Mouse (Mus musculus) layer of hippocampus, adult 8-10 months (tissue): ENCODE results near the gene Ptpre. TPM values are rescaled to one million over a fixed set of nuclear protein-coding genes. Genes with fewer than 3 reads are reported as not detected.
"Not testable (repeated sequence)": the region's sequence is repeated elsewhere in the genome, so short reads cannot be mapped to it uniquely, and the experiment has no call there.

Experiments
- DNase-seq, 2 experiments: peaks; one replicate each; pipeline ENCODE4 v3.0.0; 2022; ENCODE audit warnings: low spot score in 2 of 2
- total RNA-seq, 4 experiments: library from RNA; stranded (reverse); gene quantifications; 2 replicates each; pipeline ENCODE4 v1.2.4; 2022

Gene Ptpre
- total RNA-seq, 4 experiments from 2014 or later = 49.5 to 52.8 (median 51.5) TPM

GRCm38 (mm10) chr7:135641698-135642507 lies 104.6 kb downstream of the Ptpre start:
- DNase-seq = peak; percentile 72 to 77

GRCm38 (mm10) chr7:135644452-135644851 lies 107.2 kb downstream of the Ptpre start:
- DNase-seq = no peak

DNA sequence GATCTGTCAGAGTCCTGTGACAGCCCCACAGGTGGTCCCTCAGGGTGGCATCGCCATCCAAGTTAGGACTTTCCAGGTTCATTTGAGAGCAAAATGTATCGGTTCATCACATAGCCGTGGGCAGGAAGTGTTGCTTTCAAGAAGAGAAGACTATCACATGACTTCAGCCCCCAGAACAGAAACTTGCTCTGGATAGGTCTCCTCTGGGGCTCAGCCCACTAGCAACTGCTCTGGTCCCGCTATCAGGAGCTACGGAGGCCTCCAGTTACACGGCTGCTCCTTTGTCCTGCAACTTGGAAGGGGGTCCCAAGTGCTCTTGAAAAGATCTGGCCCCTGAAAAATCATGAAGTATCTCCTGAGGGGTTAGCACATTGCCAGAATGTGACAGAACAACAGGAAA lies 109.7 kb downstream of the Ptpre start:
- DNase-seq = no peak

DNA sequence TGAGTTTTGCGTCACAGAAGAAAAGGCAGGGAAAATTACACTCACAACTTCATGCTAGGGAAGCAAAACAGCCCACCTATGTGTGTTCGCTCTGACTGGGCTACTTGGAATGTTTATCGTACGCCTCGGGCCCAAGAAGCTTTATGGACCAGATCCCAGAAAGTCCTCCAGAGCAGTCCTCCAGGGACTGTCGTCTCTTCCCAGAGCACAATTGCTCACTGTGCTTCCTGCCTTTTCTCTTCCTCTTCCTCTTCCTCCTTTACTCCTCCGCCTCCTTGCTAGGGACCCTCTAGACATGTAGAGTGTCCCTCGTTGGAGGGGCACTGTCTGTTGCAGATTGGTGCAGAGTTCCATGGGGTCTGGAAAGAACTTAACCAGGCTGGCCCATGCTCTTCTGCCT lies 111.5 kb downstream of the Ptpre start:
- no peak for DNase-seq

- no peak for DNase-seq
Measured at GRCm38 (mm10) chr7:135649306-135649705, 112.0 kb downstream of the Ptpre start.

DNA sequence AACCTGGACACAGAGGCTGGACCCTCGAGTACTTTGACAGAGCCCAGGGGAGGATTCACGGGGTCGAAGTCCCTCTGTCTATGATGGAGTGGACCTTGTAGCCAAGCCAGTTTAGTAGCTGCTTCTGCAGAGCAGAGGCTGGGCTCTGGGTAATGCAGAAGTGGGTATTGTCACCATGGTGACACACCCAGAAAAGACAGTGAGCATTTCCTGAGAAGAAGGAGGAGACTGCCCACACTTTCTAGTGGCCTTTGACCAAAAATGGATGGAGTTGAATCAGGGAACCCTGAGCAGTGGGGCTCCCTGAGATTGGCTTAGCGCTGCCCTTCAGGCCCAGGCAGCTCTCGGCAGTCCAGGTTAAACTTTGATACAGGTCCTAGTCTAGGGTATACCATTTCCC lies 112.8 kb downstream of the Ptpre start:
- DNase-seq = no peak

- no peak for DNase-seq
Measured at GRCm38 (mm10) chr7:135651831-135652511, 114.7 kb downstream of the Ptpre start.

- DNase-seq = no peak
Measured at GRCm38 (mm10) chr7:135652781-135653180, 115.5 kb downstream of the Ptpre start.

DNA sequence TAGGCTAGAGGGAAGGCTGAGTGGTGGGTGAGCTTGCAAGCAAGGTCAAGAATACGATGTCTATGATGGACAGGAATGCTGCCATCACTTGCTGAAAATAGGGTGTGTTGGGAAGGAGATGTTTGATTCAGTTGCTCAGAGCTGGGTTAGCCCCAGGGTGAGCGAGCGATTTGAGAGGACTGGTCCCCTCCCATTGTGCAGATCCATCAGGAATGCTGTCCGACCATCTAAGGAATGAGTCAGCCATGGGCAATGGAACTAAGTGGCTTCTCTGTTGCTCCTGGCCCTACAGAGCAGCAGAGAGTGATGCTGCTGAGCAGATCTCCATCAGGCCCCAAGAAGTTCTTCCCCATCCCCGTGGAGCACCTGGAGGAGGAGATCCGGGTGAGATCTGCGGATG lies 116.3 kb downstream of the Ptpre start:
- no peak for DNase-seq

GRCm38 (mm10) chr7:135654288-135654687 lies 117.0 kb downstream of the Ptpre start:
- no peak for DNase-seq

GRCm38 (mm10) chr7:135655113-135655512 lies 117.8 kb downstream of the Ptpre start:
- no peak for DNase-seq

GRCm38 (mm10) chr7:135658150-135658549 lies 120.9 kb downstream of the Ptpre start:
- no peak for DNase-seq

DNA sequence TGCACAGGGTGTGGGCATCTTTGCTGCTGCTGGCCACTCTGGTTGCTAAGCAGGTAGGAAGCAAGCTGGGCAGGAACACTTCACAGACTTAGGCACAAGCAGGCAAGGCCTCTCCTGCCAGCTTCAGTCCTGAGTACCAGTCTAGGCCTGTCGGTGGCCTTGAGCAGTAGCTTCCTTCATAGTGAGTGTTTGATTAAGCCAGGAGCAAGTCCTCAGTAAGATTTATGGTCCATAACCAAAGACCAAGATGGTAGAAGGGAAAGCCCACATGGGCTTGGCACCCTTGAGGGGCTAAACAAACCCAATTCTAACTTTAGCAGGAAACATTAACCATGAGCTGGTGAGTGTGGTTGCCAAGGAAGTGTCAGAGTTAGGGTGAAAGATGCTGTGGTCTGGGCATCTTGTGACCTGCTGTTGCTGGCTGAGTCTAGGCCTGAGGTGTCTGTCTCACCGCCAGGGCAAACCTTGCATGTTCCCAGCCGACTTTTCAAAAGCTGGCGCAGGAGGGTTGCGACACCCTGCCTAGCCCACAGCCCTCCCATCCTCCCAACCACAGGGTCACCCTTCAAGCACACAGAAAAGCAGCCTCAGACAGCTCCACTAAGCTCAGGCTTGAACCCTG lies 122.1 kb downstream of the Ptpre start:
- no peak for DNase-seq

DNA sequence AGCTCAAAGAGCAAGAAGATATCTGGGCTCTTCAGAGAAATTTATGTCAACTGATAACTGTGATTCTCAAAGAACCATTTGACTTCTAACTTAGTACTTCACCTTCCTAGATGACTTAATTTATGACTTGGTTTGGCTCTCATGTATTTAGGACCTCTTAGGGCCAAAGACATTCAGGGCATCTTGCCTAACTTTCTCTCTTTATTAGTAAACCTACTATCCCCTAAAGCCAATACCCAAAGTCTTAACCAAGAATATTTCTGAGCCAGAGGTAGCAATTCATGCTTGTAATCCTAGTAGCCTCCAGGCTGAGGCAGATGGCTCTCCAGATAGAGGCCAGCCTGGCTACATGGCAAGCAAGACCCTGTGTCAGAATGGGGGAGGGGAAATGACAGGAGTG lies 123.0 kb downstream of the Ptpre start:
- no peak for DNase-seq

GRCm38 (mm10) chr7:135664211-135664610 lies 126.9 kb downstream of the Ptpre start:
- no peak for DNase-seq

GRCm38 (mm10) chr7:135666314-135666713 lies 129.0 kb downstream of the Ptpre start:
- no peak for DNase-seq

DNA sequence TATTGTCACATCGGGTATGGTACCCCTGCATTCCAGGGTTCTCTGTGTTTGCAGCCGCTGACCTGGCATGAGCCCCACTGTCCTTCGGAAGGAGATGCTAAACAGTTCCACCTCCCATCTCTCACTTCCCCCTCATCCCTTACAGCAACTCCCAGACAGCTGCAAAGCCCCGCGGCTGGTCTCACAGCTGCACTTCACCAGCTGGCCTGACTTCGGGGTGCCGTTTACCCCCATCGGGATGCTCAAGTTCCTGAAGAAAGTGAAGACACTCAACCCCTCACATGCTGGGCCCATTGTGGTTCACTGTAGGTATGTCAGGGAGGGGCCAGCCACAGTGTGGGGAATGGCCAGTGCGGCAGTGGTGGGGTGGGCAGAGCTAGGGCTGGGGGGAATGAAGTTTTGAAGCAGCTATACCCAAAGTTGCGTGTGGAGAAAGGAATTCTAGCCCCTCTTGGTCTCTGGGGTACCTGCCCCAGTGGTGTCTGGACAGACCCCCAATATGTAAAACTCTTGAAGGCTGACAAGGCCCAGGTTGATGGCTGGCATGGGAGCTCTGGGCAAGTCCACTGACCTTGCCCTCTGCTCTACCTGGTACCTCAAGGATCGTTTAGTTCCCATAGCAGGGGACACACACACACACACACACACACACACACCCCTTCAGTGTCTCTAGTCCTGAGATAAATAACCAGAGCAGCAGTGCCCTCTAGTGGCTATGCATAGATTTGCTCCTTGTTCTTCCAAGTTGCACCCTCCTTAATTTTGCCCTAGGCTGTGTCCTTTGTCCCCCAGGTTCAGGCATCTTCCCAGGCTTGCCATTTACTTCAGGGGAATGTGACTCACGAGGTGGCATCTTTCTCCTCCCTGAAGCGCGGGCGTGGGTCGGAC lies 131.8 kb downstream of the Ptpre start:
- DNase-seq = peak; percentile 27 to 64

- no peak for DNase-seq
Measured at GRCm38 (mm10) chr7:135673576-135673975, 136.3 kb downstream of the Ptpre start.

GRCm38 (mm10) chr7:135676722-135677121 lies 139.4 kb downstream of the Ptpre start:
- no peak for DNase-seq

DNA sequence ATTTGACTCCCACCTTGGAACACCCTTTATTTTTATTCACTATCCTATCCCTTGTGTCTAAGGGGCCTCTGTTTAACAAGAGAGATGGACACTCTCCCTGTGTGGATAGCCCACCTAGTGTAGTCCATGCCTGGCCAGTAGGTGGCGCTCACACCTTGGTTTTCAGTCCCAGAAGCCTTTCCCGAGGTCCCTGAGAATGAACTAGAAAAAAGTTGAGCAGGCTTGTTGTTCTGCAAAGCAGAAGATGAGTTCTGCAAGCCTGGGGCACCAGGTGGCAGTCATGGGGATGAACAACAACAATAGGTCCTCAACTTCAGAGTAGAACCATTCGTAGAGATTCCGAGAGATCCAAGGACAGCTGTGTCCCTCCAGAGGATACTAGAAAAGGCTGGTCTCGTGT lies 143.1 kb downstream of the Ptpre start:
- DNase-seq = no peak

DNA sequence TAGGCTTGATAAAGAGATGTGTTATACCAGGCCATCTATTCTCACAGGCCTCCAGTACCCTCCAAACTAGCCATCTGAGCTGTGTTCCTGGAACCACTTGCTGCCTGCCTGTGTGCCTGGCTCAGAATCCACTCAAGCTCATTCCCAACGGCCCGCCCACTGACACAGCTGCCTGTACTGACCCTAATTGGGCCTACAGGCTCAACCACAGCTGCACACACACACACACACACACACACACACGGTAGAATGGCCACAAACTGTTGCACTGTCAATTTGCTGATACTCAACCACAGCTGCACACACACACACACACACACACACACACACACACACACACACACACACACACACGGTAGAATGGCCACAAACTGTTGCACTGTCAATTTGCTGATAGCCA lies 146.8 kb downstream of the Ptpre start:
- not testable (repeated sequence) for DNase-seq
